Mouse (Mus musculus) duodenum, adult 2 months (tissue): ENCODE measurements around the gene Polr1d. TPM values are rescaled to one million over a fixed set of nuclear protein-coding genes. Genes with fewer than 3 reads are reported as not detected.

Source experiments
- polyA plus RNA-seq: library from polyadenylated mRNA; depleted of rRNA; stranded (reverse); fragments of >200 nt; gene quantifications from 2 replicates; pipeline ENCODE4 v1.2.3, GENCODE M21; 2012; ENCODE audit warnings: low replicate concordance; rRNA removed

Polr1d gene
- polyA plus RNA-seq, result 27.9 and 43.8 TPM in 2 replicates

DNA sequence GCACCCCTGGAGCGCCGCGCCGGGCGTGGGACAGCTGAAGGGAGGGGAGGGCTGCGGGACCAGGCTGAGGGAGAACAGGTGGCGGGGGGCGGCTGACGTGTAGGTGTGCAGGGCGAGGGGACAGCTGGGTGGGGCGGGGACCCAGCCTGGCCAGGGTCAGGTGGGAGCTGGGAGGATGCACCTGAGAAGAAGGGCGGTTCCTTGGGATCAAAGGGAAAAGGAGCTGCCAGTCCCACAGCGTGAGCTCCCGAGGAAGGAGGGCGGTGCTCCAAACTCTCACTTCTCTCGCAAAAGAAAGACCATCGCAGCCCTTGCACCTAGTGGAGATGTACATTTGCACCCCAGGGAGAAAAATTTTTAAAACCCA, at the start of gene Polr1d:
Gene Polr1d (plus strand): TSS at position 252 of the 367 bp plus-strand sequence.

DNA sequence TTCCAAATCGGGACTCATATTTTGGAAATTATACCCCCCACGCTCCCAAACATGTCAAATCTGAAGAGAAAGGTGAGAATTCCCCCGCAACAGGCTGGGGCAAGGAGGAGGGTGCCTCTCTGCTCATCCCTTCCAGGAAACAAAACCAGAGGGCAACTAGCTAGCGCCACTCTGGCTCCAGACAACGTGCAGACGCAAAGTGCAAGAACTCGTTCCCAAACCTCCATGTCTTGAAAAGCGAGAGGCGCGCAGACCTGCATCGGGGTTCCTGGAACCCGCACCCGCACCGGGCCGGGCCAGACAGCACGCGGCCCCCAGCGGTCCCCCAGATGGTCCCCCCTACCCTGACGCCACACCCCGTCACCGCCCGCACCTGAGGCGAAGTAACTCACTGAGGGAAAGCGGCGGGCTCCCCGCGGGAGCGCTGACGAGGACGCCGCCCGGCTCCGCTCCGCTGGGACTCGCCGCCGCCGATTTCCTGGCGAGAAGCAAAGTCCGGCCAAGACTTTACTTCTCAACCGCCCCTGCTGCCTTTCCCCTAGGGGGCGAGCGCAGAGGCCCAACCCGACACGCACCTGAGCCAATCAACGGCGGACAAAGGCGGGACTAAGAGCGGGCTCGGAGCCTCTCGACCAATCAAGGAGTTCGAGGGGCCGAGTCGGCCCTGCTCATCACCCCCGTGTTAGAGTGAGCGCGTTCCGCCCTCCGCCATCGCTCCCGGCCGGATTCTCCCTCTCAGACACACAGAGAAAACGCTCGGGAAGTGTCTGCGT, 638 bp upstream of the Polr1d start, which contains the start of gene Lnx2:
Gene Lnx2 (minus strand): TSS at position 561 of the 773 bp plus-strand sequence.

Other genes starting within 250 kb of the Polr1d start
- 6.6 and 7.1 TPM in 2 replicates for gene Rpl21, start 244.2 kb upstream of the Polr1d start, polyA plus RNA-seq
- 4.2 and 6.9 TPM in 2 replicates for gene Rasl11a, start 232.0 kb upstream of the Polr1d start, polyA plus RNA-seq
- gene Gtf3a, start 128.4 kb upstream of the Polr1d start, polyA plus RNA-seq, result 37.9 and 54.5 TPM in 2 replicates
- 9.6 and 12.9 TPM in 2 replicates for gene Mtif3, start 113.2 kb upstream of the Polr1d start, polyA plus RNA-seq
- 35.2 and 35.4 TPM in 2 replicates for gene Lnx2, start 464 bp upstream of the Polr1d start, polyA plus RNA-seq
- not detected in 2 replicates for gene Gsx1, start 111.6 kb downstream of the Polr1d start, polyA plus RNA-seq
- gene Pdx1, start 192.9 kb downstream of the Polr1d start, polyA plus RNA-seq, result 0.90 and 87.7 TPM in 2 replicates
- gene Cdx2, start 230.2 kb downstream of the Polr1d start, polyA plus RNA-seq, result 145 and 417 TPM in 2 replicates
- 5.0 and 5.2 TPM in 2 replicates for gene Urad, start 245.4 kb downstream of the Polr1d start, polyA plus RNA-seq